Mouse (Mus musculus): ENCODE data around the gene Tpmt. TPM values are rescaled to one million over a fixed set of nuclear protein-coding genes. Genes with fewer than 3 reads are reported as not detected.

Tpmt gene
- polyA plus RNA-seq, 1 experiment from 2014 or later, result 39.3 TPM

- Histone ChIP-seq H3K4me2 (no peak overlapping the region), H3K27me3 (ENCODE audit: control insufficient read depth, insufficient read depth, low read length) (no peaks in the 10 kb centered on the region), H3K4me1 (ENCODE audit: control insufficient read depth, insufficient read depth, low read length) (no peaks in the 10 kb centered on the region), H3K27ac (ENCODE audit: low read depth, low read length) (no peak overlapping the region), H3K36me3 (ENCODE audit: control insufficient read depth, insufficient read depth, low read length) (no peaks in the 10 kb centered on the region), H3K4me3 (ENCODE audit: low read depth, low read length) (no peak overlapping the region), H3K9ac (ENCODE audit: low read length) (no peak overlapping the region), H3K9me3 (ENCODE audit: control insufficient read depth, low read length) (no peaks in the 10 kb centered on the region)
- WGBS, result 67% methylated on average over 4 of the region's 4 CpGs
- no peak for ATAC-seq (ENCODE audit: low FRiP score)
- no peak for DNase-seq (ENCODE audit: low spot score, missing footprints)
Measured at GRCm38 (mm10) chr13:46997355-46997754, 47.2 kb downstream of the Tpmt start.

GRCm38 (mm10) chr13:46993274-46993551, 51.3 kb downstream of the Tpmt start:
- DNase-seq (ENCODE audit: low spot score, missing footprints) (no peak), ATAC-seq (ENCODE audit: low FRiP score) (no peak)
- H3K9me3 ChIP-seq (ENCODE audit: control insufficient read depth, low read length), result no peaks in the 10 kb centered on the region
- H3K4me1 ChIP-seq (ENCODE audit: control insufficient read depth, insufficient read depth, low read length), result no peaks in the 10 kb centered on the region
- H3K27me3 ChIP-seq (ENCODE audit: control insufficient read depth, insufficient read depth, low read length), result no peaks in the 10 kb centered on the region
- H3K4me3 ChIP-seq (ENCODE audit: low read depth, low read length), result no peak overlapping the region
- H3K9ac ChIP-seq (ENCODE audit: low read length), result no peak overlapping the region
- H3K36me3 ChIP-seq (ENCODE audit: control insufficient read depth, insufficient read depth, low read length), result no peaks in the 10 kb centered on the region
- WGBS, result 87% methylated on average over 2 of the region's 2 CpGs
- H3K27ac ChIP-seq (ENCODE audit: low read depth, low read length), result no peak overlapping the region
- no peak overlapping the region for H3K4me2 ChIP-seq

GRCm38 (mm10) chr13:46992516-46993273, 51.8 kb downstream of the Tpmt start:
- DNase-seq (ENCODE audit: low spot score, missing footprints), result no peak
- H3K9me3 ChIP-seq (ENCODE audit: control insufficient read depth, low read length), result no peaks in the 10 kb centered on the region
- H3K4me1 ChIP-seq (ENCODE audit: control insufficient read depth, insufficient read depth, low read length), result no peaks in the 10 kb centered on the region
- no peaks in the 10 kb centered on the region for H3K27me3 ChIP-seq (ENCODE audit: control insufficient read depth, insufficient read depth, low read length)
- no peak overlapping the region for H3K9ac ChIP-seq (ENCODE audit: low read length)
- WGBS, result 80% methylated on average over 7 of the region's 7 CpGs
- no peak overlapping the region for H3K4me2 ChIP-seq
- H3K27ac ChIP-seq (ENCODE audit: low read depth, low read length), result no peak overlapping the region
- no peaks in the 10 kb centered on the region for H3K36me3 ChIP-seq (ENCODE audit: control insufficient read depth, insufficient read depth, low read length)
- H3K4me3 ChIP-seq (ENCODE audit: low read depth, low read length), result no peak overlapping the region
- no peak for ATAC-seq (ENCODE audit: low FRiP score)

- H3K27me3 ChIP-seq (ENCODE audit: control insufficient read depth, insufficient read depth, low read length), result no peaks in the 10 kb centered on the region
- ATAC-seq (ENCODE audit: low FRiP score) (no peak), DNase-seq (ENCODE audit: low spot score, missing footprints) (no peak)
- 71% methylated on average over 4 of the region's 4 CpGs for WGBS
- no peak overlapping the region for H3K9ac ChIP-seq (ENCODE audit: low read length)
- no peak overlapping the region for H3K4me3 ChIP-seq (ENCODE audit: low read depth, low read length)
- H3K9me3 ChIP-seq (ENCODE audit: control insufficient read depth, low read length), result no peaks in the 10 kb centered on the region
- no peaks in the 10 kb centered on the region for H3K4me1 ChIP-seq (ENCODE audit: control insufficient read depth, insufficient read depth, low read length)
- H3K36me3 ChIP-seq (ENCODE audit: control insufficient read depth, insufficient read depth, low read length), result no peaks in the 10 kb centered on the region
- no peak overlapping the region for H3K4me2 ChIP-seq
- no peak overlapping the region for H3K27ac ChIP-seq (ENCODE audit: low read depth, low read length)
Measured at GRCm38 (mm10) chr13:46990376-46991011, 54.0 kb downstream of the Tpmt start.

GRCm38 (mm10) chr13:46987941-46988340, 56.6 kb downstream of the Tpmt start:
- Histone ChIP-seq H3K36me3 (ENCODE audit: control insufficient read depth, insufficient read depth, low read length) (no peaks in the 10 kb centered on the region), H3K9me3 (ENCODE audit: control insufficient read depth, low read length) (no peaks in the 10 kb centered on the region), H3K4me2 (no peak overlapping the region), H3K9ac (ENCODE audit: low read length) (no peak overlapping the region), H3K4me3 (ENCODE audit: low read depth, low read length) (no peak overlapping the region), H3K4me1 (ENCODE audit: control insufficient read depth, insufficient read depth, low read length) (no peaks in the 10 kb centered on the region), H3K27me3 (ENCODE audit: control insufficient read depth, insufficient read depth, low read length) (no peaks in the 10 kb centered on the region), H3K27ac (ENCODE audit: low read depth, low read length) (no peak overlapping the region)
- 80% methylated on average over 8 of the region's 8 CpGs for WGBS
- no peak for ATAC-seq (ENCODE audit: low FRiP score)
- DNase-seq (ENCODE audit: low spot score, missing footprints), result no peak

- no peaks in the 10 kb centered on the region for H3K27me3 ChIP-seq (ENCODE audit: control insufficient read depth, insufficient read depth, low read length)
- H3K4me1 ChIP-seq (ENCODE audit: control insufficient read depth, insufficient read depth, low read length), result no peaks in the 10 kb centered on the region
- H3K4me3 ChIP-seq (ENCODE audit: low read depth, low read length), result no peak overlapping the region
- no peak overlapping the region for H3K9ac ChIP-seq (ENCODE audit: low read length)
- H3K4me2 ChIP-seq, result no peak overlapping the region
- no peaks in the 10 kb centered on the region for H3K36me3 ChIP-seq (ENCODE audit: control insufficient read depth, insufficient read depth, low read length)
- WGBS, result 67% methylated on average over 6 of the region's 6 CpGs
- DNase-seq (ENCODE audit: low spot score, missing footprints), result no peak
- ATAC-seq (ENCODE audit: low FRiP score), result no peak
- no peak overlapping the region for H3K27ac ChIP-seq (ENCODE audit: low read depth, low read length)
- no peaks in the 10 kb centered on the region for H3K9me3 ChIP-seq (ENCODE audit: control insufficient read depth, low read length)
Measured at GRCm38 (mm10) chr13:46986208-46986607, 58.3 kb downstream of the Tpmt start.

GRCm38 (mm10) chr13:46983878-46984277, 60.7 kb downstream of the Tpmt start:
- DNase-seq (ENCODE audit: low spot score, missing footprints), result no peak
- Histone ChIP-seq H3K4me1 (ENCODE audit: control insufficient read depth, insufficient read depth, low read length) (no peaks in the 10 kb centered on the region), H3K27ac (ENCODE audit: low read depth, low read length) (no peak overlapping the region), H3K9ac (ENCODE audit: low read length) (no peak overlapping the region), H3K4me2 (no peak overlapping the region), H3K27me3 (ENCODE audit: control insufficient read depth, insufficient read depth, low read length) (no peaks in the 10 kb centered on the region), H3K36me3 (ENCODE audit: control insufficient read depth, insufficient read depth, low read length) (no peaks in the 10 kb centered on the region), H3K9me3 (ENCODE audit: control insufficient read depth, low read length) (no peaks in the 10 kb centered on the region), H3K4me3 (ENCODE audit: low read depth, low read length) (no peak overlapping the region)
- ATAC-seq (ENCODE audit: low FRiP score), result no peak
- 89% methylated on average over 2 of the region's 2 CpGs for WGBS

- no peak overlapping the region for H3K9ac ChIP-seq (ENCODE audit: low read length)
- no peaks in the 10 kb centered on the region for H3K9me3 ChIP-seq (ENCODE audit: control insufficient read depth, low read length)
- H3K36me3 ChIP-seq (ENCODE audit: control insufficient read depth, insufficient read depth, low read length), result no peaks in the 10 kb centered on the region
- DNase-seq (ENCODE audit: low spot score, missing footprints), result no peak
- no peak overlapping the region for H3K4me2 ChIP-seq
- H3K27ac ChIP-seq (ENCODE audit: low read depth, low read length), result no peak overlapping the region
- no peaks in the 10 kb centered on the region for H3K27me3 ChIP-seq (ENCODE audit: control insufficient read depth, insufficient read depth, low read length)
- H3K4me1 ChIP-seq (ENCODE audit: control insufficient read depth, insufficient read depth, low read length), result peaks cover 8% of the 10 kb centered on the region; the same call in 1 of the 2 replicates
- ATAC-seq (ENCODE audit: low FRiP score), result no peak
- H3K4me3 ChIP-seq (ENCODE audit: low read depth, low read length), result no peak overlapping the region
- 77% methylated on average over 13 of the region's 13 CpGs for WGBS
Measured at GRCm38 (mm10) chr13:46979836-46980490, 64.6 kb downstream of the Tpmt start.

- WGBS, result 91% methylated on average over 7 of the region's 7 CpGs
- Histone ChIP-seq H3K9ac (ENCODE audit: low read length) (no peak overlapping the region), H3K4me3 (ENCODE audit: low read depth, low read length) (no peak overlapping the region), H3K27ac (ENCODE audit: low read depth, low read length) (no peak overlapping the region), H3K4me2 (no peak overlapping the region), H3K4me1 (ENCODE audit: control insufficient read depth, insufficient read depth, low read length) (peaks cover 8% of the 10 kb centered on the region; the same call in 1 of the 2 replicates), H3K9me3 (ENCODE audit: control insufficient read depth, low read length) (no peaks in the 10 kb centered on the region), H3K36me3 (ENCODE audit: control insufficient read depth, insufficient read depth, low read length) (no peaks in the 10 kb centered on the region), H3K27me3 (ENCODE audit: control insufficient read depth, insufficient read depth, low read length) (no peaks in the 10 kb centered on the region)
- DNase-seq (ENCODE audit: low spot score, missing footprints), result peak; percentile 84
- ATAC-seq (ENCODE audit: low FRiP score), result no peak
Measured at GRCm38 (mm10) chr13:46976532-46976931, 68.0 kb downstream of the Tpmt start.

All from midbrain, embryonic 11.5 days (tissue).